Comparison of ENCODE assay signal across 8 mouse cellular contexts in the genomic region with DNA sequence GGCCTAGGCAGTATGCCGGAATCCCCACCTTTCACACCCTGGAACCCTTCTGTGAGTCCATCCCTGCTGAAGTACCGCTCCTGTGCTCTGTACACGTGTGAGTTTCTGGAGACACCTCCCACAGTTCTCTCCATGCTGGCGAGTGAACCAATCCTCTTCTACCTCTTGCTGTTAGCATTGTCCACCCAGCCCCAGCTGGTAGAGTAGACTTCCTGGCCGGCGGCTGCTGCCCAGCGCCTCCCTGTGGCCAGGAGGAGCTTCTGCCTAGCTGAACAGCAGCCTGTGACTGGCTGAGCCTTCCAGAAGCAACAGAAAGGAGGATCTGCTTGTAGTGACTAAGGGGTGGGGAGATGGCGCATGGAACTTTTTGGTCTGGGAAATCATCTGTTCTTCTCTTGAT.
A peak's percentile ranks its signal among the peaks of the same experiment; 100 is the strongest.
DNase-seq lines count a peak whose midpoint lies in the region; ATAC-seq and TF ChIP-seq lines count a peak whose summit lies in the region.

No protein-coding gene starts in this region.

- H3K4me2 ChIP-seq in embryonic facial prominence, embryonic 11.5 days (ENCODE audit: low read depth, low read length), result no peak overlapping the region
- H3K4me2 ChIP-seq in kidney, postnatal 0 days (ENCODE audit: low read length), result no peak overlapping the region
- H3K4me2 ChIP-seq in embryonic facial prominence, embryonic 15.5 days (replicated peaks), result no peak overlapping the region

- H3K4me3 ChIP-seq in embryonic facial prominence, embryonic 11.5 days (ENCODE audit: low read depth, low read length), result no peak overlapping the region
- no peak overlapping the region for H3K4me3 ChIP-seq in embryonic facial prominence, embryonic 10.5 days
- H3K4me3 ChIP-seq in kidney, postnatal 0 days (replicated peaks; ENCODE audit: low read depth, low read length), result no peak overlapping the region
- H3K4me3 ChIP-seq in embryonic facial prominence, embryonic 15.5 days (replicated peaks), result no peak overlapping the region

- no peaks in the 10 kb centered on the region for H3K36me3 ChIP-seq in embryonic facial prominence, embryonic 11.5 days (replicated peaks; ENCODE audit: control insufficient read depth, insufficient read depth, low read depth, low read length)
- H3K36me3 ChIP-seq in embryonic facial prominence, embryonic 10.5 days (replicated peaks), result peaks cover 22% of the 10 kb centered on the region
- H3K36me3 ChIP-seq in kidney, postnatal 0 days (ENCODE audit: insufficient read depth, low read length), result peaks cover 12% of the 10 kb centered on the region; the same call in 1 of the 2 replicates
- H3K36me3 ChIP-seq in embryonic facial prominence, embryonic 15.5 days, result peaks cover 15% of the 10 kb centered on the region; the same call in 1 of the 2 replicates

- H3K27ac ChIP-seq in embryonic facial prominence, embryonic 11.5 days (replicated peaks; ENCODE audit: low read depth, low read length), result no peak overlapping the region
- H3K27ac ChIP-seq in embryonic facial prominence, embryonic 10.5 days (replicated peaks), result no peak overlapping the region
- no peak overlapping the region for H3K27ac ChIP-seq in kidney, postnatal 0 days
- H3K27ac ChIP-seq in embryonic facial prominence, embryonic 15.5 days (replicated peaks), result no peak overlapping the region

- H3K27me3 ChIP-seq in embryonic facial prominence, embryonic 11.5 days (ENCODE audit: control insufficient read depth, insufficient read depth, low read length), result no peaks in the 10 kb centered on the region
- no peaks in the 10 kb centered on the region for H3K27me3 ChIP-seq in embryonic facial prominence, embryonic 10.5 days (replicated peaks; ENCODE audit: low read depth, poor library complexity, severe bottlenecking)
- no peaks in the 10 kb centered on the region for H3K27me3 ChIP-seq in kidney, postnatal 0 days (ENCODE audit: insufficient read depth, low read length)
- H3K27me3 ChIP-seq in embryonic facial prominence, embryonic 15.5 days, result no peaks in the 10 kb centered on the region

- no peak for DNase-seq in embryonic facial prominence, embryonic 11.5 days (ENCODE audit: low spot score)
- no peak for DNase-seq in embryonic facial prominence, embryonic 10.5 days (ENCODE audit: low spot score)
- no peak for DNase-seq in kidney, postnatal 0 days (ENCODE audit: low spot score)
- DNase-seq in kidney, postnatal 25 days, result no peak
- DNase-seq in 416B (ENCODE audit: low read depth) (peak; percentile 24), adipocyte (ENCODE audit: low spot score) (no peak)
- no peak for DNase-seq in thymus, postnatal 25 days

- no peak overlapping the region for H3K9ac ChIP-seq in embryonic facial prominence, embryonic 11.5 days (replicated peaks; ENCODE audit: low read length)
- H3K9ac ChIP-seq in kidney, postnatal 0 days (ENCODE audit: low read depth, low read length), result no peak overlapping the region
- no peak overlapping the region for H3K9ac ChIP-seq in embryonic facial prominence, embryonic 15.5 days

- WGBS in embryonic facial prominence, embryonic 11.5 days, result 93% methylated on average over 8 of the region's 8 CpGs
- 92% methylated on average over 8 of the region's 8 CpGs for WGBS in embryonic facial prominence, embryonic 10.5 days
- 95% methylated on average over 8 of the region's 8 CpGs for WGBS in kidney, postnatal 0 days
- WGBS in embryonic facial prominence, embryonic 15.5 days, result 94% methylated on average over 8 of the region's 8 CpGs

- peak; percentile 17; the same call in 1 of the 2 replicates for TF ChIP-seq CTCF in kidney, postnatal 0 days (IDR thresholded peaks at IDR 0.05; ENCODE audit: low read depth)

- 0 out of 2 replicates have a peak, but pooled peaks have one; percentile 31 for ATAC-seq in embryonic facial prominence, embryonic 11.5 days (replicated peaks; ENCODE audit: insufficient number of reproducible peaks, low FRiP score, low TSS enrichment, low read depth)
- no peak for ATAC-seq in kidney, postnatal 0 days (replicated peaks; ENCODE audit: low FRiP score, low read depth)
- 0 out of 2 replicates have a peak, but pooled peaks have one; percentile 32 for ATAC-seq in embryonic facial prominence, embryonic 15.5 days (ENCODE audit: insufficient number of reproducible peaks, low FRiP score, low TSS enrichment, low read depth)

- H3K4me1 ChIP-seq in embryonic facial prominence, embryonic 11.5 days (ENCODE audit: control insufficient read depth, insufficient read depth, low read length), result no peaks in the 10 kb centered on the region
- no peaks in the 10 kb centered on the region for H3K4me1 ChIP-seq in embryonic facial prominence, embryonic 10.5 days
- H3K4me1 ChIP-seq in kidney, postnatal 0 days (replicated peaks; ENCODE audit: insufficient read depth, low read length), result no peaks in the 10 kb centered on the region
- no peaks in the 10 kb centered on the region for H3K4me1 ChIP-seq in embryonic facial prominence, embryonic 15.5 days

- H3K9me3 ChIP-seq in embryonic facial prominence, embryonic 11.5 days (replicated peaks; ENCODE audit: control insufficient read depth, low read length), result no peaks in the 10 kb centered on the region
- no peaks in the 10 kb centered on the region for H3K9me3 ChIP-seq in embryonic facial prominence, embryonic 10.5 days
- H3K9me3 ChIP-seq in kidney, postnatal 0 days (replicated peaks; ENCODE audit: low read length), result no peaks in the 10 kb centered on the region
- no peaks in the 10 kb centered on the region for H3K9me3 ChIP-seq in embryonic facial prominence, embryonic 15.5 days (replicated peaks)
